Mouse (Mus musculus) spleen, adult 2 months (tissue): ENCODE results near the gene Nrn1l.

ENCODE experiments used
- CTCF ChIP-seq: fragments of 200-500 bp; IDR thresholded peaks from 2 replicates; pipeline ENCODE4 v1.5.1; 2011; ENCODE audit warnings: mild to moderate bottlenecking, inconsistent platforms; ENCODE audit not compliant: insufficient read depth, insufficient read length, insufficient replicate concordance; ENCODE audit errors: extremely low read depth
- POLR2A ChIP-seq: fragments of 200-500 bp; IDR thresholded peaks from 2 replicates; pipeline ENCODE4 v1.6.1; 2011; ENCODE audit warnings: low read depth, low read length, inconsistent platforms

GRCm38 (mm10) chr8:105850014-105850413 lies 43.4 kb upstream of the Nrn1l start:
- TF ChIP-seq CTCF (no peak), POLR2A (no peak)
